Mouse (Mus musculus) megakaryocyte progenitor cell, adult 5-6 weeks (primary cell): ENCODE data around the gene Olfr862. TPM values are rescaled to one million over a fixed set of nuclear protein-coding genes. Genes with fewer than 3 reads are reported as not detected.

ENCODE experiments used
- ATAC-seq: replicated peaks from 2 replicates; pipeline ENCODE4 v1.8.0; 2016; ENCODE audit warnings: mild to moderate bottlenecking, moderate TSS enrichment, inconsistent platforms; ENCODE audit not compliant: poor library complexity
- total RNA-seq, 2 experiments: library from RNA; stranded (forward) in 1 of 2; stranded (reverse) in 1 of 2; fragments of 157-497, 149-512 nt in 1 of 2; fragments of 200-1000 nt in 1 of 2; gene quantifications; 2 replicates each; pipeline versions ENCODE4 v1.2.3 to v1.2.4; 2015 to 2017

The Olfr862 gene
- total RNA-seq (2015), result not detected in 2 replicates
- total RNA-seq (2017), result not detected in 2 replicates

- ATAC-seq, result no peak
Measured at GRCm38 (mm10) chr9:19887904-19888303, at the start of gene Olfr862. Olfr862 (minus strand) TSS chr9:19888004.

GRCm38 (mm10) chr9:19916565-19916964 is 28.8 kb upstream of the Olfr862 start, which contains the start of gene Olfr77:
Olfr77 (plus strand) TSS chr9:19916865.
- ATAC-seq, result no peak

- ATAC-seq, result no peak
Measured at GRCm38 (mm10) chr9:19911170-19911569, 23.4 kb upstream of the Olfr862 start.

- no peak for ATAC-seq
Measured at GRCm38 (mm10) chr9:19849647-19850046, 38.2 kb downstream of the Olfr862 start, which contains the start of gene Olfr860. Olfr860 (minus strand) TSS chr9:19849747.

Other genes starting within 250 kb of the Olfr862 start
- not detected in 2 replicates for gene Olfr857, start 178.6 kb downstream of the Olfr862 start, total RNA-seq (2015)
- gene Olfr857, start 178.6 kb downstream of the Olfr862 start, total RNA-seq (2017), result not detected in 2 replicates
- gene Olfr58, start 107.7 kb downstream of the Olfr862 start, total RNA-seq (2015), result not detected in 2 replicates
- not detected in 2 replicates for gene Olfr58, start 107.7 kb downstream of the Olfr862 start, total RNA-seq (2017)
- not detected in 2 replicates for gene Olfr859, start 83.1 kb downstream of the Olfr862 start, total RNA-seq (2015)
- gene Olfr859, start 83.1 kb downstream of the Olfr862 start, total RNA-seq (2017), result not detected in 2 replicates
- gene Olfr860, start 38.3 kb downstream of the Olfr862 start, total RNA-seq (2015), result not detected in 2 replicates
- gene Olfr860, start 38.3 kb downstream of the Olfr862 start, total RNA-seq (2017), result not detected in 2 replicates
- 0.02 TPM in 1 of 2 replicates, not detected in the other for gene Olfr77, start 28.9 kb upstream of the Olfr862 start, total RNA-seq (2015)
- 0.21 and 0.37 TPM in 2 replicates for gene Olfr77, start 28.9 kb upstream of the Olfr862 start, total RNA-seq (2017)
- not detected in 2 replicates for gene Olfr866, start 140.0 kb upstream of the Olfr862 start, total RNA-seq (2015)
- gene Olfr866, start 140.0 kb upstream of the Olfr862 start, total RNA-seq (2017), result not detected in 2 replicates
- not detected in 2 replicates for gene Olfr867, start 169.6 kb upstream of the Olfr862 start, total RNA-seq (2015)
- gene Olfr867, start 169.6 kb upstream of the Olfr862 start, total RNA-seq (2017), result not detected in 2 replicates
- not detected in 2 replicates for gene Olfr868, start 210.6 kb upstream of the Olfr862 start, total RNA-seq (2015)
- not detected in 2 replicates for gene Olfr868, start 210.6 kb upstream of the Olfr862 start, total RNA-seq (2017)
- not detected in 2 replicates for gene Olfr869, start 241.0 kb upstream of the Olfr862 start, total RNA-seq (2015)
- gene Olfr869, start 241.0 kb upstream of the Olfr862 start, total RNA-seq (2017), result not detected in 2 replicates